Mouse (Mus musculus) thymus, adult 2 months (tissue): Measurements from ENCODE around the gene Ryr3.

Experiments
- CTCF ChIP-seq: fragments of 200-500 bp; IDR thresholded peaks from 2 replicates; pipeline ENCODE4 v1.5.1; 2012; ENCODE audit warnings: mild to moderate bottlenecking, control low read depth, low read length, moderate library complexity, borderline replicate concordance; ENCODE audit not compliant: control insufficient read depth, poor library complexity, insufficient read depth; ENCODE audit errors: extremely low read depth
- POLR2A ChIP-seq: fragments of 200-500 bp; IDR thresholded peaks from 2 replicates; pipeline ENCODE4 v1.6.1; 2012; ENCODE audit warnings: mild to moderate bottlenecking, low read length, control low read depth, moderate library complexity; ENCODE audit not compliant: control insufficient read depth, poor library complexity, insufficient read depth; ENCODE audit errors: extremely low read depth

- TF ChIP-seq POLR2A (no peak), CTCF (no peak)
Observed at GRCm38 (mm10) chr2:112732942-112733341, 484.0 kb downstream of the Ryr3 start.
